Mouse (Mus musculus): Measurements from ENCODE around the gene Hopx. TPM values are rescaled to one million over a fixed set of nuclear protein-coding genes. Genes with fewer than 3 reads are reported as not detected.
A peak's percentile ranks its signal among the peaks of the same experiment; 100 is the strongest.

The Hopx gene
- polyA plus RNA-seq, 1 experiment from 2014 or later = 6.7 TPM

- Histone ChIP-seq H3K9me3 (ENCODE audit: control insufficient read depth, low read length) (no peaks in the 10 kb centered on the region), H3K4me2 (ENCODE audit: low read length) (no peak overlapping the region), H3K4me1 (replicated peaks; ENCODE audit: control insufficient read depth, insufficient read depth, low read length) (no peaks in the 10 kb centered on the region), H3K9ac (ENCODE audit: low read length) (no peak overlapping the region), H3K4me3 (ENCODE audit: low read depth, low read length) (no peak overlapping the region), H3K27ac (ENCODE audit: low read depth) (no peak overlapping the region), H3K36me3 (ENCODE audit: control insufficient read depth, insufficient read depth, low read length) (no peaks in the 10 kb centered on the region), H3K27me3 (replicated peaks; ENCODE audit: control insufficient read depth, insufficient read depth, low read length) (no peaks in the 10 kb centered on the region)
- no peak for DNase-seq (ENCODE audit: low spot score)
- WGBS = 56% methylated on average over 7 of the region's 7 CpGs
- ATAC-seq (replicated peaks; ENCODE audit: low FRiP score, low TSS enrichment, low read depth) = no peak
Measured at GRCm38 (mm10) chr5:77151075-77151474, 36.2 kb upstream of the Hopx start.

- H3K27ac ChIP-seq (ENCODE audit: low read depth) = peak overlapping the region; percentile 29; the same call in 1 of the 2 replicates
- H3K9ac ChIP-seq (ENCODE audit: low read length) = no peak overlapping the region
- H3K4me1 ChIP-seq (replicated peaks; ENCODE audit: control insufficient read depth, insufficient read depth, low read length) = no peaks in the 10 kb centered on the region
- H3K4me2 ChIP-seq (ENCODE audit: low read length) = no peak overlapping the region
- no peaks in the 10 kb centered on the region for H3K27me3 ChIP-seq (replicated peaks; ENCODE audit: control insufficient read depth, insufficient read depth, low read length)
- WGBS = 52% methylated on average over 6 of the region's 6 CpGs
- no peaks in the 10 kb centered on the region for H3K9me3 ChIP-seq (ENCODE audit: control insufficient read depth, low read length)
- H3K36me3 ChIP-seq (ENCODE audit: control insufficient read depth, insufficient read depth, low read length) = no peaks in the 10 kb centered on the region
- ATAC-seq (replicated peaks; ENCODE audit: low FRiP score, low TSS enrichment, low read depth) (no peak), DNase-seq (ENCODE audit: low spot score) (no peak)
- H3K4me3 ChIP-seq (ENCODE audit: low read depth, low read length) = no peak overlapping the region
Measured at GRCm38 (mm10) chr5:77148021-77148621, 33.2 kb upstream of the Hopx start.

GRCm38 (mm10) chr5:77146459-77147170 is 31.7 kb upstream of the Hopx start:
- H3K27ac ChIP-seq (ENCODE audit: low read depth) = no peak overlapping the region
- no peaks in the 10 kb centered on the region for H3K27me3 ChIP-seq (replicated peaks; ENCODE audit: control insufficient read depth, insufficient read depth, low read length)
- H3K36me3 ChIP-seq (ENCODE audit: control insufficient read depth, insufficient read depth, low read length) = no peaks in the 10 kb centered on the region
- no peak overlapping the region for H3K9ac ChIP-seq (ENCODE audit: low read length)
- no peak overlapping the region for H3K4me2 ChIP-seq (ENCODE audit: low read length)
- no peaks in the 10 kb centered on the region for H3K9me3 ChIP-seq (ENCODE audit: control insufficient read depth, low read length)
- no peak overlapping the region for H3K4me3 ChIP-seq (ENCODE audit: low read depth, low read length)
- 85% methylated on average over 4 of the region's 4 CpGs for WGBS
- no peaks in the 10 kb centered on the region for H3K4me1 ChIP-seq (replicated peaks; ENCODE audit: control insufficient read depth, insufficient read depth, low read length)
- DNase-seq (ENCODE audit: low spot score) = no peak
- ATAC-seq (replicated peaks; ENCODE audit: low FRiP score, low TSS enrichment, low read depth) = no peak

GRCm38 (mm10) chr5:77144647-77145046 is 29.7 kb upstream of the Hopx start:
- Histone ChIP-seq H3K9ac (ENCODE audit: low read length) (no peak overlapping the region), H3K4me3 (ENCODE audit: low read depth, low read length) (no peak overlapping the region), H3K27me3 (replicated peaks; ENCODE audit: control insufficient read depth, insufficient read depth, low read length) (no peaks in the 10 kb centered on the region), H3K27ac (ENCODE audit: low read depth) (no peak overlapping the region), H3K4me2 (ENCODE audit: low read length) (no peak overlapping the region), H3K36me3 (ENCODE audit: control insufficient read depth, insufficient read depth, low read length) (no peaks in the 10 kb centered on the region), H3K9me3 (ENCODE audit: control insufficient read depth, low read length) (no peaks in the 10 kb centered on the region), H3K4me1 (replicated peaks; ENCODE audit: control insufficient read depth, insufficient read depth, low read length) (no peaks in the 10 kb centered on the region; the same call in 1 of the 2 replicates)
- WGBS = 78% methylated on average over 5 of the region's 5 CpGs
- DNase-seq (ENCODE audit: low spot score) (no peak), ATAC-seq (replicated peaks; ENCODE audit: low FRiP score, low TSS enrichment, low read depth) (peak; percentile 47; the same call in 1 of the 2 replicates)

GRCm38 (mm10) chr5:77143076-77143475 is 28.2 kb upstream of the Hopx start:
- Histone ChIP-seq H3K27me3 (replicated peaks; ENCODE audit: control insufficient read depth, insufficient read depth, low read length) (no peaks in the 10 kb centered on the region), H3K4me3 (ENCODE audit: low read depth, low read length) (no peak overlapping the region), H3K9me3 (ENCODE audit: control insufficient read depth, low read length) (no peaks in the 10 kb centered on the region), H3K9ac (ENCODE audit: low read length) (no peak overlapping the region), H3K27ac (ENCODE audit: low read depth) (no peak overlapping the region), H3K4me2 (ENCODE audit: low read length) (no peak overlapping the region), H3K36me3 (ENCODE audit: control insufficient read depth, insufficient read depth, low read length) (no peaks in the 10 kb centered on the region), H3K4me1 (replicated peaks; ENCODE audit: control insufficient read depth, insufficient read depth, low read length) (no peaks in the 10 kb centered on the region; the same call in 1 of the 2 replicates)
- no peak for ATAC-seq (replicated peaks; ENCODE audit: low FRiP score, low TSS enrichment, low read depth)
- DNase-seq (ENCODE audit: low spot score) = no peak
- WGBS = 82% methylated on average over 3 of the region's 3 CpGs

- Histone ChIP-seq H3K4me2 (ENCODE audit: low read length) (no peak overlapping the region), H3K36me3 (ENCODE audit: control insufficient read depth, insufficient read depth, low read length) (no peaks in the 10 kb centered on the region), H3K9me3 (ENCODE audit: control insufficient read depth, low read length) (no peaks in the 10 kb centered on the region), H3K27ac (ENCODE audit: low read depth) (no peak overlapping the region), H3K9ac (ENCODE audit: low read length) (no peak overlapping the region), H3K4me1 (replicated peaks; ENCODE audit: control insufficient read depth, insufficient read depth, low read length) (no peaks in the 10 kb centered on the region; the same call in 1 of the 2 replicates), H3K4me3 (ENCODE audit: low read depth, low read length) (no peak overlapping the region), H3K27me3 (replicated peaks; ENCODE audit: control insufficient read depth, insufficient read depth, low read length) (no peaks in the 10 kb centered on the region)
- DNase-seq (ENCODE audit: low spot score) = no peak
- 59% methylated on average over 7 of the region's 7 CpGs for WGBS
- no peak for ATAC-seq (replicated peaks; ENCODE audit: low FRiP score, low TSS enrichment, low read depth)
Measured at GRCm38 (mm10) chr5:77141336-77141735, 26.4 kb upstream of the Hopx start.

GRCm38 (mm10) chr5:77140861-77141260 is 25.9 kb upstream of the Hopx start:
- H3K4me2 ChIP-seq (ENCODE audit: low read length) = no peak overlapping the region
- no peak overlapping the region for H3K4me3 ChIP-seq (ENCODE audit: low read depth, low read length)
- H3K27me3 ChIP-seq (replicated peaks; ENCODE audit: control insufficient read depth, insufficient read depth, low read length) = no peaks in the 10 kb centered on the region
- no peak for ATAC-seq (replicated peaks; ENCODE audit: low FRiP score, low TSS enrichment, low read depth)
- no peak overlapping the region for H3K9ac ChIP-seq (ENCODE audit: low read length)
- no peak overlapping the region for H3K27ac ChIP-seq (ENCODE audit: low read depth)
- no peak for DNase-seq (ENCODE audit: low spot score)
- 84% methylated on average over 6 of the region's 6 CpGs for WGBS
- no peaks in the 10 kb centered on the region for H3K36me3 ChIP-seq (ENCODE audit: control insufficient read depth, insufficient read depth, low read length)
- H3K4me1 ChIP-seq (replicated peaks; ENCODE audit: control insufficient read depth, insufficient read depth, low read length) = no peaks in the 10 kb centered on the region; the same call in 1 of the 2 replicates
- no peaks in the 10 kb centered on the region for H3K9me3 ChIP-seq (ENCODE audit: control insufficient read depth, low read length)

- ATAC-seq (replicated peaks; ENCODE audit: low FRiP score, low TSS enrichment, low read depth) (no peak), DNase-seq (ENCODE audit: low spot score) (no peak)
- Histone ChIP-seq H3K27ac (ENCODE audit: low read depth) (no peak overlapping the region), H3K36me3 (ENCODE audit: control insufficient read depth, insufficient read depth, low read length) (no peaks in the 10 kb centered on the region), H3K9ac (ENCODE audit: low read length) (no peak overlapping the region), H3K4me2 (ENCODE audit: low read length) (0 out of 2 replicates have a peak overlapping the region, but pooled peaks have one; percentile 3), H3K27me3 (replicated peaks; ENCODE audit: control insufficient read depth, insufficient read depth, low read length) (no peaks in the 10 kb centered on the region), H3K4me3 (ENCODE audit: low read depth, low read length) (no peak overlapping the region), H3K9me3 (ENCODE audit: control insufficient read depth, low read length) (no peaks in the 10 kb centered on the region), H3K4me1 (replicated peaks; ENCODE audit: control insufficient read depth, insufficient read depth, low read length) (no peaks in the 10 kb centered on the region; the same call in 1 of the 2 replicates)
- WGBS = 40% methylated on average over 6 of the region's 6 CpGs
Measured at GRCm38 (mm10) chr5:77140108-77140507, 25.2 kb upstream of the Hopx start.
